In the genomic region with DNA sequence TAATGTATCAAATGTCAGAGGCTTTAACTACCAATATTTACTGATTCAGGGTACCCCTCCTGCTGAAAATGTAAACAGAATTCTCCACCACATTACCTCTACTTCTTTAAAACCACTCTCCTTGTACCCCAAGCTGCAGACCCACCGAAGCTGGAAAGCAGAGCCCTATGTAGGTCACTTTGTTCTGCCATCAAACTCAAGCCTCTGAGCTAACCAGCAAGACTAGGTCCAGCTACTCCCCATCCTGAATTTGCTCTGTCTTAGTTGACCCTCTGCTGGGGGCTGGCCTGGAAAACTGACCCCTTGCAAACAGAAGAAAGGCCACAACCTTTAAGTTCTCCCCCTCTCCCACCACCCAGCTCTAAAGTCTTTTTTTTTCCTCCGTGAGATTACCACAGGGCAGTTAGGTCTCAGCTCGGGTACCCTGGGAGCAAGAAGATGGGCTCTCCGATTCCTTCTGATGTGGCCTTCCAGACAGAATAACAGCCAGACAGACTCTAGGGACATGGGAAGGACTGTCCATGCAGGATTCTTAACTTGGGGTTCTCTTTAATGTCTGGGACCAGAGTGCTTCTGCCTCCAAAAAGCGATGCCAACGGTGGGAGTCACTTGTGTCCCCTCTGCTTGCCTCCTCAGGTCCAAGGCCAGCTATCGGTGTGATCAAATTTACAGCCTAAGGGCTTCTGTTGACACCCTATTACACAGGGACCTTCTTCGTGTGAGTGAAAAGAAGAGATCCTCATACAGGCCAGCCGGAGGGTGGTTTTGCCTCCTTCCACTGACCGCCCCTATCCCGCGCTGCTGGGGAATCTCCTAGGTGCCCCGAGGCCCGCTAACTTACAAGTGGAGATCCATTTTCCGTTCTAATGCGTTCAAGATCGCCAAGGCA, we compare ENCODE assay signal across 12 mouse cellular contexts. TPM values are rescaled to one million over a fixed set of nuclear protein-coding genes. Genes with fewer than 3 reads are reported as not detected.
A peak's percentile ranks its signal among the peaks of the same experiment; 100 is the strongest.
DNase-seq lines count a peak whose midpoint lies in the region; ATAC-seq and TF ChIP-seq lines count a peak whose summit lies in the region.
"Had no signal": no experiment of that assay in that cellular context is flagged by ENCODE, and none has a peak within 500 bp of the region (broad histone marks: within the 10 kb centered on the region; RNA-seq: fewer than 3 reads in every experiment).

No protein-coding gene starts in this region.

- H3K9ac ChIP-seq in midbrain, postnatal 0 days (replicated peaks; ENCODE audit: low read length, poor library complexity, severe bottlenecking) = no peak overlapping the region
- H3K9ac ChIP-seq in heart, embryonic 15.5 days = peak overlapping the region; percentile 75
- peak overlapping the region; percentile 98 for H3K9ac ChIP-seq in limb, embryonic 14.5 days (ENCODE audit: low read depth, low read length, severe bottlenecking)
- peak overlapping the region; percentile 63 for H3K9ac ChIP-seq in stomach, embryonic 16.5 days (ENCODE audit: low read length)

- no peak for ATAC-seq in midbrain, postnatal 0 days (ENCODE audit: low FRiP score)
- ATAC-seq in heart, embryonic 15.5 days (replicated peaks; ENCODE audit: insufficient number of reproducible peaks, insufficient read depth, low FRiP score, low read depth) = no peak
- no peak for ATAC-seq in limb, embryonic 14.5 days (ENCODE audit: low FRiP score, low read depth)
- no peak for ATAC-seq in stomach, embryonic 16.5 days (ENCODE audit: insufficient read depth, low FRiP score)
- ATAC-seq: activated CD4-positive, CD25-positive, alpha-beta regulatory T cell, adult 4 months had no signal

- peak; percentile 58 for DNase-seq in midbrain, embryonic 10.5 days (ENCODE audit: low spot score)
- no peak for DNase-seq in midbrain, postnatal 0 days (ENCODE audit: low spot score)
- no peak for DNase-seq in limb, embryonic 14.5 days (ENCODE audit: low spot score)
- no peak for DNase-seq in thymus, adult 2 months
- DNase-seq in lung, adult 2 months = no peak
- DNase-seq: gastrocnemius, postnatal 14 days; kidney, adult 2 months; layer of hippocampus, postnatal 36 days; lung, postnatal 36 days had no signal

- no peak overlapping the region for H3K4me3 ChIP-seq in midbrain, embryonic 10.5 days
- H3K4me3 ChIP-seq in midbrain, postnatal 0 days (ENCODE audit: low read depth, low read length) = no peak overlapping the region
- peak overlapping the region; percentile 92 for H3K4me3 ChIP-seq in heart, embryonic 15.5 days
- peak overlapping the region; percentile 81 for H3K4me3 ChIP-seq in limb, embryonic 14.5 days (replicated peaks; ENCODE audit: low read length)
- peak overlapping the region; percentile 65 for H3K4me3 ChIP-seq in stomach, embryonic 16.5 days (replicated peaks; ENCODE audit: low read length)
- H3K4me3 ChIP-seq in thymus, adult 2 months (ENCODE audit: control insufficient read depth, insufficient read depth, low read length) = no peak overlapping the region
- no peak overlapping the region for H3K4me3 ChIP-seq in lung, adult 2 months (replicated peaks; ENCODE audit: extremely low read depth, low read depth, low read length)

- no peak overlapping the region for H3K27ac ChIP-seq in midbrain, embryonic 10.5 days (replicated peaks)
- H3K27ac ChIP-seq in midbrain, postnatal 0 days (ENCODE audit: low read depth, low read length) = no peak overlapping the region
- H3K27ac ChIP-seq in heart, embryonic 15.5 days = peak overlapping the region; percentile 96
- peak overlapping the region; percentile 93 for H3K27ac ChIP-seq in limb, embryonic 14.5 days (replicated peaks; ENCODE audit: low read depth, low read length)
- peak overlapping the region; percentile 39 for H3K27ac ChIP-seq in stomach, embryonic 16.5 days (ENCODE audit: low read length)
- no peak overlapping the region for H3K27ac ChIP-seq in thymus, adult 2 months (ENCODE audit: control insufficient read depth, insufficient read depth, low read length)

- no peaks in the 10 kb centered on the region for H3K9me3 ChIP-seq in midbrain, embryonic 10.5 days (replicated peaks)
- no peaks in the 10 kb centered on the region for H3K9me3 ChIP-seq in midbrain, postnatal 0 days (ENCODE audit: low read length)
- no peaks in the 10 kb centered on the region for H3K9me3 ChIP-seq in heart, embryonic 15.5 days (replicated peaks)
- no peaks in the 10 kb centered on the region for H3K9me3 ChIP-seq in limb, embryonic 14.5 days (ENCODE audit: control insufficient read depth, low read length)
- H3K9me3 ChIP-seq in stomach, embryonic 16.5 days (replicated peaks; ENCODE audit: control insufficient read depth, low read length) = no peaks in the 10 kb centered on the region

- TF ChIP-seq POLR2A in limb, embryonic 14.5 days (IDR thresholded peaks at IDR 0.05; ENCODE audit: borderline replicate concordance, extremely low read depth, insufficient read depth, insufficient read length) = no peak
- no peak for TF ChIP-seq POLR2A in thymus, adult 2 months (IDR thresholded peaks at IDR 0.05; ENCODE audit: control insufficient read depth, extremely low read depth, insufficient read depth, low read length, poor library complexity)
- no peak for TF ChIP-seq POLR2A in lung, adult 2 months (IDR thresholded peaks at IDR 0.05; ENCODE audit: borderline replicate concordance, extremely low read depth, low read depth, low read length)

- H3K36me3 ChIP-seq in midbrain, embryonic 10.5 days = no peaks in the 10 kb centered on the region
- H3K36me3 ChIP-seq in midbrain, postnatal 0 days (ENCODE audit: insufficient read depth, low read length) = no peaks in the 10 kb centered on the region
- no peaks in the 10 kb centered on the region for H3K36me3 ChIP-seq in heart, embryonic 15.5 days
- no peaks in the 10 kb centered on the region for H3K36me3 ChIP-seq in limb, embryonic 14.5 days (ENCODE audit: control insufficient read depth, insufficient read depth, low read length)
- no peaks in the 10 kb centered on the region for H3K36me3 ChIP-seq in stomach, embryonic 16.5 days (ENCODE audit: control insufficient read depth, insufficient read depth, low read length)
- no peaks in the 10 kb centered on the region for H3K36me3 ChIP-seq in thymus, adult 2 months (ENCODE audit: control insufficient read depth, insufficient read depth, low read length)

- peaks cover 25% of the 10 kb centered on the region for H3K4me1 ChIP-seq in midbrain, embryonic 10.5 days
- H3K4me1 ChIP-seq in midbrain, postnatal 0 days (ENCODE audit: insufficient read depth, low read length) = no peaks in the 10 kb centered on the region; the same call in 1 of the 2 replicates
- H3K4me1 ChIP-seq in heart, embryonic 15.5 days (replicated peaks) = peaks cover 4% of the 10 kb centered on the region; the same call in 1 of the 2 replicates
- H3K4me1 ChIP-seq in limb, embryonic 14.5 days (ENCODE audit: control insufficient read depth, insufficient read depth, low read length) = peaks cover 7% of the 10 kb centered on the region; the same call in 1 of the 2 replicates
- peaks cover 3% of the 10 kb centered on the region; the same call in 1 of the 2 replicates for H3K4me1 ChIP-seq in stomach, embryonic 16.5 days (ENCODE audit: control insufficient read depth, insufficient read depth, low read length)
- H3K4me1 ChIP-seq in thymus, adult 2 months (replicated peaks; ENCODE audit: control insufficient read depth, insufficient read depth, low read length) = no peaks in the 10 kb centered on the region
- no peaks in the 10 kb centered on the region; the same call in 1 of the 2 replicates for H3K4me1 ChIP-seq in lung, adult 2 months (ENCODE audit: control insufficient read depth, insufficient read depth, low read length)

- WGBS in midbrain, embryonic 10.5 days = under 1% methylated on average over 17 of the region's 17 CpGs
- 2% methylated on average over 17 of the region's 17 CpGs for WGBS in midbrain, postnatal 0 days
- 5% methylated on average over 17 of the region's 17 CpGs for WGBS in heart, embryonic 15.5 days
- 7% methylated on average over 16 of the region's 17 CpGs for WGBS in limb, embryonic 14.5 days
- 20% methylated on average over 17 of the region's 17 CpGs for WGBS in stomach, embryonic 16.5 days
- WGBS in thymus, adult 2 months = 23% methylated on average over 17 of the region's 17 CpGs
- 13% methylated on average over 17 of the region's 17 CpGs for WGBS in lung, adult 2 months

- H3K4me2 ChIP-seq in midbrain, postnatal 0 days (ENCODE audit: low read depth, low read length, poor library complexity, severe bottlenecking) = no peak overlapping the region
- H3K4me2 ChIP-seq in heart, embryonic 15.5 days = peak overlapping the region; percentile 77
- peak overlapping the region; percentile 72 for H3K4me2 ChIP-seq in limb, embryonic 14.5 days (replicated peaks; ENCODE audit: low read depth, low read length, severe bottlenecking)
- H3K4me2 ChIP-seq in stomach, embryonic 16.5 days (ENCODE audit: low read depth, low read length) = peak overlapping the region; percentile 54

- peaks cover 100% of the 10 kb centered on the region for H3K27me3 ChIP-seq in midbrain, embryonic 10.5 days (ENCODE audit: low read depth, poor library complexity, severe bottlenecking)
- peaks cover 91% of the 10 kb centered on the region for H3K27me3 ChIP-seq in midbrain, postnatal 0 days (ENCODE audit: insufficient read depth, low read length)
- no peaks in the 10 kb centered on the region for H3K27me3 ChIP-seq in heart, embryonic 15.5 days
- H3K27me3 ChIP-seq in limb, embryonic 14.5 days (ENCODE audit: control insufficient read depth, insufficient read depth, low read length) = peaks cover 4% of the 10 kb centered on the region; the same call in 1 of the 2 replicates
- peaks cover 55% of the 10 kb centered on the region for H3K27me3 ChIP-seq in stomach, embryonic 16.5 days (ENCODE audit: control insufficient read depth, insufficient read depth, low read length)
- H3K27me3 ChIP-seq in thymus, adult 2 months (ENCODE audit: control insufficient read depth, insufficient read depth, low read length) = peaks cover 17% of the 10 kb centered on the region

- TF ChIP-seq CTCF in midbrain, postnatal 0 days (IDR thresholded peaks at IDR 0.05) = no peak
- no peak for TF ChIP-seq CTCF in thymus, adult 2 months (IDR thresholded peaks at IDR 0.05; ENCODE audit: borderline replicate concordance, control insufficient read depth, extremely low read depth, insufficient read depth, low read length, poor library complexity)
- TF ChIP-seq CTCF in lung, adult 2 months (IDR thresholded peaks at IDR 0.05; ENCODE audit: insufficient read depth, low read length) = no peak

RNA-seq across cellular contexts. Expression of gene Hand2, which starts 1.4 kb away (rescaled TPM):
- polyA plus RNA-seq in midbrain, embryonic 10.5 days (2016; fragmentation: Nextera tagmentation; extraction: Ambion mirVana) = not detected in 2 replicates
- total RNA-seq in midbrain, postnatal 0 days (2014; rRNA removed) = not detected in 2 replicates
- not detected in 2 replicates for polyA plus RNA-seq in midbrain, postnatal 0 days (2015; fragmentation: Nextera tagmentation; extraction: Ambion mirVana)
- polyA plus RNA-seq in heart, embryonic 15.5 days (2015; fragmentation: Nextera tagmentation; extraction: Ambion mirVana) = 8.7 and 11.8 TPM in 2 replicates
- 33.4 and 36.2 TPM in 2 replicates for polyA plus RNA-seq in limb, embryonic 14.5 days (2012; rRNA removed)
- polyA plus RNA-seq in limb, embryonic 14.5 days (2014; fragmentation: Nextera tagmentation; extraction: Ambion mirVana) = 9.8 and 13.5 TPM in 2 replicates
- 6.2 and 7.5 TPM in 2 replicates for polyA plus RNA-seq in stomach, embryonic 16.5 days (2015; fragmentation: Nextera tagmentation; extraction: Ambion mirVana)
- 0.26 and 1.2 TPM in 2 replicates for polyA plus RNA-seq in thymus, adult 2 months (2012; rRNA removed)
- polyA plus RNA-seq in lung, adult 2 months (2012; rRNA removed) = 0.21 and 0.28 TPM in 2 replicates
- total RNA-seq: layer of hippocampus, postnatal 36 days had no signal
- polyA plus RNA-seq: activated CD4-positive, CD25-positive, alpha-beta regulatory T cell, adult 4 months had no signal

Comparison
In these comparisons a context has a peak if more than half of its experiments do, and no peak if none do; other contexts are left out.
1. H3K27ac ChIP-seq: peak in heart, embryonic 15.5 days (single experiment), limb, embryonic 14.5 days (single experiment) and stomach, embryonic 16.5 days (single experiment); none in midbrain, embryonic 10.5 days (single experiment), midbrain, postnatal 0 days (single experiment) and thymus, adult 2 months (single experiment).
2. H3K4me3 ChIP-seq: peak in heart, embryonic 15.5 days (single experiment), limb, embryonic 14.5 days (single experiment) and stomach, embryonic 16.5 days (single experiment); none in midbrain, embryonic 10.5 days (single experiment), midbrain, postnatal 0 days (single experiment), thymus, adult 2 months (single experiment) and lung, adult 2 months (single experiment).